12 mouse cellular contexts compared by ENCODE assay signal in the genomic region with DNA sequence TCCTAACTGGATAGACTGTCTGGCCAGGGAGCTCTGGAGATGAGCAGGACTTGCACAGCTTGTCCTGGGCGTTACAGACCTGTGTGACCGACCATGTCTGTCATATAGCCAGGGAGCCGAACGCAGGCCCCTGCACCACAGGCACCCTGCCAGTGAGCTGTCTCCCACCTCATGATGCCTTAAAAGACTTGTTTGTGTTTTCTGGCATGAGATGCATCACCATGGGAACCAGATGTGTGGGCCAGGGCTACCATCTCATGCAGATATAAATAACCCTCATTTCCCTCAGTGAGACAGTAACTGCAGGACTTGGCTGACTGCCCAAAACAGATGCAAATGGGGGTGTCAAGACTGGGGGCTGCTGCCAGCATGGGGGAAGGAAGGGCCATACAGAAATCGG. TPM values are rescaled to one million over a fixed set of nuclear protein-coding genes. Genes with fewer than 3 reads are reported as not detected.
A peak's percentile ranks its signal among the peaks of the same experiment; 100 is the strongest.
DNase-seq lines count a peak whose midpoint lies in the region; ATAC-seq and TF ChIP-seq lines count a peak whose summit lies in the region.
"Had no signal": no experiment of that assay in that cellular context is flagged by ENCODE, and none has a peak within 500 bp of the region (broad histone marks: within the 10 kb centered on the region; RNA-seq: fewer than 3 reads in every experiment).

No protein-coding gene starts in this region.

- DNase-seq in heart, adult 8-10 months (ENCODE audit: low spot score) = no peak
- peak; percentile 83 for DNase-seq in A20 (ENCODE audit: low read depth, low spot score)
- DNase-seq in frontal cortex, postnatal 14 days (ENCODE audit: low spot score in 2 of 2) = peak; percentile 66 to 78
- no peak for DNase-seq in cerebellum, adult 18-20 months
- DNase-seq in yolk sac, embryonic 10.5 days (ENCODE audit: low spot score) = no peak
- DNase-seq in thymus, adult 2 months = no peak
- DNase-seq: embryo, embryonic 11 days had no signal

- TF ChIP-seq POLR2A in thymus, adult 2 months (IDR thresholded peaks at IDR 0.05; ENCODE audit: control insufficient read depth, extremely low read depth, insufficient read depth, low read length, poor library complexity) = no peak

- H3K27ac ChIP-seq in heart, embryonic 13.5 days (replicated peaks) = no peak overlapping the region
- H3K27ac ChIP-seq in midbrain, embryonic 15.5 days = peak overlapping the region; percentile 42
- H3K27ac ChIP-seq in thymus, adult 2 months (ENCODE audit: control insufficient read depth, insufficient read depth, low read length) = no peak overlapping the region
- H3K27ac ChIP-seq: limb, embryonic 10.5 days had no signal

- peak overlapping the region; percentile 24; the same call in 1 of the 2 replicates for H3K9ac ChIP-seq in heart, embryonic 13.5 days
- H3K9ac ChIP-seq in midbrain, embryonic 15.5 days = no peak overlapping the region

- 52% methylated on average over 5 of the region's 5 CpGs for WGBS in heart, embryonic 13.5 days
- 51% methylated on average over 5 of the region's 5 CpGs for WGBS in midbrain, embryonic 15.5 days
- WGBS in thymus, adult 2 months = 92% methylated on average over 5 of the region's 5 CpGs

- peaks cover 10% of the 10 kb centered on the region for H3K4me1 ChIP-seq in heart, embryonic 13.5 days
- peaks cover 2% of the 10 kb centered on the region; the same call in 1 of the 2 replicates for H3K4me1 ChIP-seq in midbrain, embryonic 15.5 days
- H3K4me1 ChIP-seq in thymus, adult 2 months (replicated peaks; ENCODE audit: control insufficient read depth, insufficient read depth, low read length) = 0 out of 2 replicates have a peak, but pooled peaks cover 1% of the 10 kb centered on the region
- H3K4me1 ChIP-seq: limb, embryonic 10.5 days had no signal

- H3K4me2 ChIP-seq in heart, embryonic 13.5 days = no peak overlapping the region
- no peak overlapping the region for H3K4me2 ChIP-seq in midbrain, embryonic 15.5 days

- peaks cover 86% of the 10 kb centered on the region for H3K36me3 ChIP-seq in heart, embryonic 13.5 days
- peaks cover 72% of the 10 kb centered on the region for H3K36me3 ChIP-seq in midbrain, embryonic 15.5 days (replicated peaks)
- no peaks in the 10 kb centered on the region for H3K36me3 ChIP-seq in thymus, adult 2 months (ENCODE audit: control insufficient read depth, insufficient read depth, low read length)

- 0 out of 2 replicates have a peak, but pooled peaks cover 8% of the 10 kb centered on the region for H3K9me3 ChIP-seq in heart, embryonic 13.5 days
- H3K9me3 ChIP-seq in midbrain, embryonic 15.5 days = no peaks in the 10 kb centered on the region
- H3K9me3 ChIP-seq: limb, embryonic 10.5 days had no signal

- TF ChIP-seq CTCF in thymus, adult 2 months (IDR thresholded peaks at IDR 0.05; ENCODE audit: borderline replicate concordance, control insufficient read depth, extremely low read depth, insufficient read depth, low read length, poor library complexity) = no peak

- no peaks in the 10 kb centered on the region for H3K27me3 ChIP-seq in heart, embryonic 13.5 days (replicated peaks)
- no peaks in the 10 kb centered on the region for H3K27me3 ChIP-seq in midbrain, embryonic 15.5 days (replicated peaks)
- H3K27me3 ChIP-seq in thymus, adult 2 months (ENCODE audit: control insufficient read depth, insufficient read depth, low read length) = no peaks in the 10 kb centered on the region

- ATAC-seq in heart, embryonic 13.5 days (ENCODE audit: extremely low read depth, insufficient number of reproducible peaks, low FRiP score, low TSS enrichment) = no peak
- ATAC-seq in midbrain, embryonic 15.5 days (replicated peaks) = peak; percentile 62; the same call in 1 of the 2 replicates

- no peak overlapping the region for H3K4me3 ChIP-seq in heart, embryonic 13.5 days
- H3K4me3 ChIP-seq in midbrain, embryonic 15.5 days = no peak overlapping the region
- H3K4me3 ChIP-seq in thymus, adult 2 months (ENCODE audit: control insufficient read depth, insufficient read depth, low read length) = no peak overlapping the region
- H3K4me3 ChIP-seq: limb, embryonic 10.5 days had no signal

RNA-seq across cellular contexts. Expression of a gene that starts 40.1 kb away (rescaled TPM):
- 1.5 and 2.0 TPM in 2 replicates for polyA plus RNA-seq in heart, embryonic 13.5 days (2015; fragmentation: Nextera tagmentation; extraction: Ambion mirVana)
- 1 to 10 TPM; 4.5 to 6.8 (median 5.4) TPM for total RNA-seq in heart, adult 8-10 months (2022)
- 16.1 and 16.9 TPM in 2 replicates for polyA plus RNA-seq in midbrain, embryonic 15.5 days (2015; fragmentation: Nextera tagmentation; extraction: Ambion mirVana)
- polyA plus RNA-seq in thymus, adult 2 months (2012; rRNA removed) = 23.4 and 26.0 TPM in 2 replicates

RNA-seq across cellular contexts. Expression of a gene that starts 47.9 kb away (rescaled TPM):
- polyA plus RNA-seq in heart, embryonic 13.5 days (2015; fragmentation: Nextera tagmentation; extraction: Ambion mirVana) = not detected in 2 replicates
- total RNA-seq in heart, adult 8-10 months (2022) = not detected
- 0.64 and 0.98 TPM in 2 replicates for polyA plus RNA-seq in midbrain, embryonic 15.5 days (2015; fragmentation: Nextera tagmentation; extraction: Ambion mirVana)
- 0.09 and 0.15 TPM in 2 replicates for polyA plus RNA-seq in thymus, adult 2 months (2012; rRNA removed)
- total RNA-seq: adrenal gland, adult 18-20 months; monocyte, adult 5-6 weeks had no signal

RNA-seq across cellular contexts. Expression of a gene that starts 55.6 kb away (rescaled TPM):
- polyA plus RNA-seq in heart, embryonic 13.5 days (2015; fragmentation: Nextera tagmentation; extraction: Ambion mirVana) = 53.4 and 56.5 TPM in 2 replicates
- 10 to 100 TPM; 20.9 to 28.3 (median 24.5) TPM for total RNA-seq in heart, adult 8-10 months (2022)
- 89.0 and 90.2 TPM in 2 replicates for polyA plus RNA-seq in midbrain, embryonic 15.5 days (2015; fragmentation: Nextera tagmentation; extraction: Ambion mirVana)
- 75.6 and 83.9 TPM in 2 replicates for polyA plus RNA-seq in thymus, adult 2 months (2012; rRNA removed)

Comparison
In these comparisons a context has a peak if more than half of its experiments do, and no peak if none do; other contexts are left out.
1. DNase-seq: peak in A20 (single experiment) and frontal cortex, postnatal 14 days (2 of 2); none in heart, adult 8-10 months (single experiment), cerebellum, adult 18-20 months (0 of 2), yolk sac, embryonic 10.5 days (single experiment) and thymus, adult 2 months (single experiment).